Mouse (Mus musculus): ENCODE data around the gene H2-Eb2. TPM values are rescaled to one million over a fixed set of nuclear protein-coding genes. Genes with fewer than 3 reads are reported as not detected.

Gene H2-Eb2
- polyA plus RNA-seq, 1 experiment from 2014 or later: not detected

- no peaks in the 10 kb centered on the region for H3K36me3 ChIP-seq (replicated peaks; ENCODE audit: insufficient read depth, low read length)
- DNase-seq (no peak), ATAC-seq (no peak)
- peaks cover 4% of the 10 kb centered on the region; the same call in 1 of the 2 replicates for H3K4me1 ChIP-seq (ENCODE audit: insufficient read depth)
- no peak overlapping the region for H3K9ac ChIP-seq (replicated peaks)
- TF ChIP-seq CTCF (IDR thresholded peaks at IDR 0.05; ENCODE audit: low read depth) (no peak), EP300 (IDR thresholded peaks at IDR 0.05; ENCODE audit: low read depth) (no peak)
- 59% methylated on average over 4 of the region's 4 CpGs for WGBS (ENCODE audit: insufficient replicate concordance)
- no peaks in the 10 kb centered on the region for H3K9me3 ChIP-seq (ENCODE audit: low read length)
- H3K4me3 ChIP-seq (ENCODE audit: low read depth, low read length): no peak overlapping the region
- no peak overlapping the region for H3K4me2 ChIP-seq (ENCODE audit: low read depth, low read length)
- H3K27ac ChIP-seq (ENCODE audit: low read depth): no peak overlapping the region
- H3K27me3 ChIP-seq (ENCODE audit: insufficient read depth, low read length): 0 out of 2 replicates have a peak, but pooled peaks cover 3% of the 10 kb centered on the region
These were observed 31.2 kb upstream of the H2-Eb2 start for GRCm38 (mm10) chr17:34294249-34294648.

DNA sequence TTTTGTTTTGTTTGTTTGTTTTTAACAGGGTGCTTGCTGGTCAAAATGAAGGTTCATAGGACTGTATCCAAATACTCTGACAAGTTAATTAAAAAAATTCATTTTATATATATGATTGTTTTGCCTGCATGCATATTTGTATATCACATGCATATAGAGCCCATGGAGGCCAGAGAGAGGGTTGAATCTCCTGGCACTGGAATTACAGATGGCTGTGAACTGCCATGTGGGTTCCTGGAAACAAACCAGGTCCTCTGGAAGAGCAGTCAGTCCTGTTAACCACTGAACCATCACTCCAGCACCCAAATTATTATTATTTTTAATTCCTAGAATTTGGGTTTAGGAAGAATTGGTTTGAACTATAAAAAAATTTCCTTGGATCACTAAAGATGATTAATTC lies 30.2 kb upstream of the H2-Eb2 start:
- Histone ChIP-seq H3K9ac (replicated peaks) (no peak overlapping the region), H3K36me3 (replicated peaks; ENCODE audit: insufficient read depth, low read length) (no peaks in the 10 kb centered on the region), H3K4me1 (ENCODE audit: insufficient read depth) (peaks cover 4% of the 10 kb centered on the region; the same call in 1 of the 2 replicates), H3K4me2 (ENCODE audit: low read depth, low read length) (no peak overlapping the region), H3K27ac (ENCODE audit: low read depth) (no peak overlapping the region), H3K9me3 (ENCODE audit: low read length) (no peaks in the 10 kb centered on the region), H3K4me3 (ENCODE audit: low read depth, low read length) (no peak overlapping the region), H3K27me3 (ENCODE audit: insufficient read depth, low read length) (0 out of 2 replicates have a peak, but pooled peaks cover 3% of the 10 kb centered on the region)
- no peak for DNase-seq
- no peak for TF ChIP-seq EP300 (IDR thresholded peaks at IDR 0.05; ENCODE audit: low read depth)
- TF ChIP-seq CTCF (IDR thresholded peaks at IDR 0.05; ENCODE audit: low read depth): no peak
- ATAC-seq: no peak

GRCm38 (mm10) chr17:34295891-34296794 lies 29.3 kb upstream of the H2-Eb2 start:
- Histone ChIP-seq H3K4me1 (ENCODE audit: insufficient read depth) (peaks cover 4% of the 10 kb centered on the region; the same call in 1 of the 2 replicates), H3K36me3 (replicated peaks; ENCODE audit: insufficient read depth, low read length) (no peaks in the 10 kb centered on the region), H3K4me3 (ENCODE audit: low read depth, low read length) (no peak overlapping the region), H3K27me3 (ENCODE audit: insufficient read depth, low read length) (0 out of 2 replicates have a peak, but pooled peaks cover 3% of the 10 kb centered on the region), H3K9ac (replicated peaks) (0 out of 2 replicates have a peak overlapping the region, but pooled peaks have one; percentile 26), H3K4me2 (ENCODE audit: low read depth, low read length) (peak overlapping the region; percentile 63), H3K9me3 (ENCODE audit: low read length) (no peaks in the 10 kb centered on the region), H3K27ac (ENCODE audit: low read depth) (no peak overlapping the region)
- no peak for TF ChIP-seq CTCF (IDR thresholded peaks at IDR 0.05; ENCODE audit: low read depth)
- TF ChIP-seq EP300 (IDR thresholded peaks at IDR 0.05; ENCODE audit: low read depth): no peak
- ATAC-seq: peak; percentile 47
- WGBS (ENCODE audit: insufficient replicate concordance): 22% methylated on average over 23 of the region's 23 CpGs
- DNase-seq: no peak

- ATAC-seq (no peak), DNase-seq (no peak)
- 0 out of 2 replicates have a peak, but pooled peaks cover 3% of the 10 kb centered on the region for H3K27me3 ChIP-seq (ENCODE audit: insufficient read depth, low read length)
- H3K27ac ChIP-seq (ENCODE audit: low read depth): no peak overlapping the region
- WGBS (ENCODE audit: insufficient replicate concordance): 66% methylated on average over 3 of the region's 3 CpGs
- no peak overlapping the region for H3K4me2 ChIP-seq (ENCODE audit: low read depth, low read length)
- TF ChIP-seq EP300 (IDR thresholded peaks at IDR 0.05; ENCODE audit: low read depth) (no peak), CTCF (IDR thresholded peaks at IDR 0.05; ENCODE audit: low read depth) (no peak)
- peaks cover 4% of the 10 kb centered on the region; the same call in 1 of the 2 replicates for H3K4me1 ChIP-seq (ENCODE audit: insufficient read depth)
- no peaks in the 10 kb centered on the region for H3K36me3 ChIP-seq (replicated peaks; ENCODE audit: insufficient read depth, low read length)
- H3K9me3 ChIP-seq (ENCODE audit: low read length): no peaks in the 10 kb centered on the region
- no peak overlapping the region for H3K4me3 ChIP-seq (ENCODE audit: low read depth, low read length)
- H3K9ac ChIP-seq (replicated peaks): no peak overlapping the region
These were observed 26.1 kb upstream of the H2-Eb2 start for GRCm38 (mm10) chr17:34299356-34299755.

DNA sequence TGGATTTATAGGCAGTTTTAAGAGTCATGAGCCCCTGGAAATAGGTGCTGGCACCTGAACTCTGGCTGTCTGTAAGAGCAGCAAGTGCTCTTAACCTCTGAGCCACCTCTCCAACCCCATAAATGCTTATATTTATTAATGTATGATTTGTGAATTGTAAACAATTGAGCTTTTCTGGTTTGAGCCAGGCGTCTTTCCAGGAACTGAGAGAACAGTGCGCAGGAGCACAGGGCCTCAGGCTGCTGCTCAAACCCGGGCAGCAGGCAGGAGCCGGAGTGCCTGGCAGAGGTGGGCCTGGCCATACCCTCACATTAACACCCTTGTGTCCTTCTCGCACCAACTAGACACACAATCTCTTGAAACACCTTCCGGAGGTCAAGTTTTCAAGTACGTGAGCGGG lies 25.4 kb upstream of the H2-Eb2 start:
- H3K27me3 ChIP-seq (ENCODE audit: insufficient read depth, low read length): 0 out of 2 replicates have a peak, but pooled peaks cover 3% of the 10 kb centered on the region
- WGBS (ENCODE audit: insufficient replicate concordance): 86% methylated on average over 8 of the region's 8 CpGs

More for the DNA sequence above, 25.4 kb upstream of the H2-Eb2 start:
- no peaks in the 10 kb centered on the region for H3K9me3 ChIP-seq (ENCODE audit: low read length)
- H3K4me3 ChIP-seq (ENCODE audit: low read depth, low read length): no peak overlapping the region
- no peak overlapping the region for H3K9ac ChIP-seq (replicated peaks)
- no peak overlapping the region for H3K27ac ChIP-seq (ENCODE audit: low read depth)
- DNase-seq (no peak), ATAC-seq (no peak)
- H3K4me2 ChIP-seq (ENCODE audit: low read depth, low read length): no peak overlapping the region
- no peaks in the 10 kb centered on the region for H3K36me3 ChIP-seq (replicated peaks; ENCODE audit: insufficient read depth, low read length)
- peaks cover 4% of the 10 kb centered on the region; the same call in 1 of the 2 replicates for H3K4me1 ChIP-seq (ENCODE audit: insufficient read depth)
- TF ChIP-seq CTCF (IDR thresholded peaks at IDR 0.05; ENCODE audit: low read depth): no peak
- no peak for TF ChIP-seq EP300 (IDR thresholded peaks at IDR 0.05; ENCODE audit: low read depth)
